Mouse (Mus musculus) C2C12 (cell line): ENCODE data around the gene Ell3.

Experiments used
- CEBPB ChIP-seq: IDR thresholded peaks from one replicate; pipeline ENCODE4 v1.6.1; 2011; ENCODE audit warnings: low read depth, mild to moderate bottlenecking, control low read depth, moderate library complexity
- CTCF ChIP-seq: IDR thresholded peaks from one replicate; pipeline ENCODE4 v1.5.1; 2011; ENCODE audit not compliant: control insufficient read depth, insufficient read depth, insufficient read length
- MAX ChIP-seq: IDR thresholded peaks from one replicate; pipeline ENCODE4 v1.6.1; 2011; ENCODE audit warnings: mild to moderate bottlenecking, control low read depth
- MYOD1 ChIP-seq: IDR thresholded peaks from one replicate; pipeline ENCODE4 v1.6.1; 2011; ENCODE audit warnings: low read depth; ENCODE audit not compliant: control insufficient read depth, insufficient read length
- MYOG ChIP-seq: IDR thresholded peaks from one replicate; pipeline ENCODE4 v1.6.1; 2011; ENCODE audit not compliant: control insufficient read depth, insufficient read length; ENCODE audit errors: extremely low read depth

DNA sequence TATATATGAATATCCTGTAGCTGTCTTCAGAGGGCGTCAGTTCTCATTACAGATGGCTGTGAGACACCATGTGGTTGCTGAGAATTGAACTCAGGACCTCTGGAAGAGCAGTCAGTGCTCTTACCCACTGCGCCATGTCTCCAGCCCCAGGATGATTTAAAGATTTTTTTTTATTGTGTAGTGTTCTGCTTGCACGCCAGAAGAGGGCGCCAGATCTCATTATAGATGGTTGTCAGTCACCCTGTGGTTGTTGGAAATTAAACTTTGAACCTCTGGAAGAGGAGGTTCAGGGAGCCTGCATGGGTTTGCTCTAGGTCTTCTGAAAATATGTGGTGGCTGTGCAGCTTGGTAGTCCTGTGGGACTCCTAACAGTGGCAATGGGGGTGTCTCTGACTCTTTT, 35.9 kb downstream of the Ell3 start:
- TF ChIP-seq CTCF (peak; percentile 4), CEBPB (no peak), MYOG (no peak), MYOD1 (no peak), MAX (no peak)
